Mouse (Mus musculus): ENCODE measurements at regions not wholly inside any gene's neighbourhood (a gene's known extent, or its start where the extent isn't known, plus 50 kb on each side); places are given as distances from the start of the nearest gene placed in this dataset.

DNA sequence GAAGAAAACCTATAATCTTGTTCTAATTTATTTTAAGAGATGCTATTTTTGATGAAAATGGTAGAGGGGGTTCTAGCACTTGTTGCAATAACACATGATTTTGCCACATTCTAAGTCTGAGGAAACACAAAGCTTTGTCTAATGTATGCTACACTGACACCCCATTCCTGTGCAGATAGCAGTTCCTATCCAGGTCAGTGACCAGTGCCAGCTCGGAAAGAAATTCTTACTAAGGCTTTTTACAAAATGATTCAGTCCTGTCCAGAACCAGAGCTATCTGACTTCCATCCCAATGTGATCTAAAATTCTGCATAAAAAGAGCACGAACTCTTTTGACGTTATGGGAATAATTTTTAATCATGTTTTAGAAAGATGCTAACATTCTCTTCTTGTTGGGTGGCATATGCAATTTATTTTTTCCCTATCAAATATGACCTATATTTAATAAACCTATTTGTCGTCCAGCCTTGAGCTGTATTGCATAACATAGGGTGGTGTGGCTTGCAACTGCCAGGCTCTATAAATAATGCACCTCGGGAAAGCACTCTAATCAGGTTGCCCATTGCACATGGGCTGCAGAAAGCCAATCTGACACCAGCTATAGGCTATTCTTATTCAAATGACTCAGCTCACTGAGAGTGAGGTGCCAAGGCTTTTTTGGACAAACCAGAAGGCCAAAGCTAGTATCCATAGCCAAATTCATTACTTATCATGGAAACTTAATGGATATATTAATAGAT lies 385.7 kb upstream of the Cwc22 start:
- Histone ChIP-seq H3K27me3 (ENCODE audit: control insufficient read depth, insufficient read depth, low read length) (no peaks in the 10 kb centered on the region), H3K4me3 (replicated peaks; ENCODE audit: low read length) (no peak overlapping the region), H3K36me3 (replicated peaks; ENCODE audit: control insufficient read depth, insufficient read depth) (no peaks in the 10 kb centered on the region), H3K9me3 (ENCODE audit: control insufficient read depth, low read length) (peaks cover 10% of the 10 kb centered on the region; the same call in 1 of the 2 replicates), H3K9ac (no peak overlapping the region), H3K27ac (no peak overlapping the region), H3K4me2 (replicated peaks) (no peak overlapping the region), H3K4me1 (replicated peaks; ENCODE audit: control insufficient read depth, insufficient read depth, low read length) (no peaks in the 10 kb centered on the region)
- WGBS: 71% methylated on average over 5 of the region's 5 CpGs
- DNase-seq (ENCODE audit: low spot score) (no peak), ATAC-seq (ENCODE audit: low FRiP score) (no peak)

DNA sequence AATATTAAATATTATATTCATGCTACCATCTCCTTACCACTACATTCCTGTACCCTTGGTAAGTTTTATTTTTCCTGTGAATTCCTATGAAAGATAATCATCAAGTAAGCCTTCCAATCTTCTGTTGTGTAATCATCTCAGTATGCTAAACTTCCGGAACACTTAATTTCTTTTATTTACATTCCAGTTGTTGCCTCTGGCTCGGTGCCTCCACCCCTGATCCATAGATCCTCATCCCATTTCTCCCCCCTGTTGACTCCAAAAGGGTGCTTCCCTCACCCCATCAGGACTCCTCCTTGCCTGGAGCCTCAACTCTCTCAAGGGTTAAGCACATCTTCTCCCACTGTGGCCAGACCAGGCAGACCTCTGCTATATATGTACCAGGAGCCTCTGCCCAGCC lies 379.9 kb upstream of the Cwc22 start:
- H3K4me2 ChIP-seq (replicated peaks): no peak overlapping the region
- no peaks in the 10 kb centered on the region for H3K4me1 ChIP-seq (replicated peaks; ENCODE audit: control insufficient read depth, insufficient read depth, low read length)
- H3K27me3 ChIP-seq (ENCODE audit: control insufficient read depth, insufficient read depth, low read length): no peaks in the 10 kb centered on the region
- no peak overlapping the region for H3K27ac ChIP-seq
- 88% methylated on average over 2 of the region's 2 CpGs for WGBS
- no peak for ATAC-seq (ENCODE audit: low FRiP score)
- H3K9me3 ChIP-seq (ENCODE audit: control insufficient read depth, low read length): peaks cover 10% of the 10 kb centered on the region; the same call in 1 of the 2 replicates
- DNase-seq (ENCODE audit: low spot score): no peak
- H3K4me3 ChIP-seq (replicated peaks; ENCODE audit: low read length): no peak overlapping the region
- H3K9ac ChIP-seq: no peak overlapping the region
- no peaks in the 10 kb centered on the region for H3K36me3 ChIP-seq (replicated peaks; ENCODE audit: control insufficient read depth, insufficient read depth)

DNA sequence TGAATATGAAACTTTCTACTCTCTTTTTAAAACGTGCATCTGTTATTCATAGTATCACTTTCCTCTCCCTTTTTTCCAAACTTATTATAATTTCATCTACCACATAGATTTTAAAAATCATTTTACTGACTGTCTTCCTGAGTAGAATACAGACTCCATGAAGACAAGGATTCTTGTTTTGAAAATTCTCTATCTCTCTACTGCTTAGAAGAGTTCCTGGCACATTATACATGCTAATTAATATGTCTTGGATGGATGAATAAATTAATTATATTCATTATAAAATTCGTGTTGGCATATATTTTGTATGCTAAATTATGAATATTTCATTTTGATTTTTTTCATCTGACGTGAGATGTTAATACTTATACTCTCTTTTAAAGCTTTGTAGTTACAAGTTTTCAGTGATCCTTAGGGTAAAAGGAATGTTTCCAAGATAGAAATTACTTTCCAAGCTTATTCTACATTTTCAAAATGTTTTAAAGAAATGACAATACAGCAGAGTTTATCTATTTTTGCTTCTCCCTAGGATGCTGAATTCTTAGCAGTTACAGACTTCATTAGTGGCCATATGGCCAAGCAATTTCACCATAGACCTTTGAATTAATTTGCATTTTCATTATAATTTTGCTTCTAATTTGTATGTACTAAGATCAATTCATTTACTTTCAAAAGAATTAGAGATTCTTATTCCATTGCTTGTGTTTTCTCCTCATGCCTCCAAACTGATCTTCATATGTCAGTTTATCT lies 376.2 kb upstream of the Cwc22 start:
- no peak for ATAC-seq (ENCODE audit: low FRiP score)
- H3K4me1 ChIP-seq (replicated peaks; ENCODE audit: control insufficient read depth, insufficient read depth, low read length): no peaks in the 10 kb centered on the region
- no peak overlapping the region for H3K4me2 ChIP-seq (replicated peaks)
- no peaks in the 10 kb centered on the region for H3K27me3 ChIP-seq (ENCODE audit: control insufficient read depth, insufficient read depth, low read length)
- H3K36me3 ChIP-seq (replicated peaks; ENCODE audit: control insufficient read depth, insufficient read depth): no peaks in the 10 kb centered on the region
- H3K4me3 ChIP-seq (replicated peaks; ENCODE audit: low read length): no peak overlapping the region
- DNase-seq (ENCODE audit: low spot score): no peak
- no peak overlapping the region for H3K27ac ChIP-seq
- WGBS: 63% methylated on average over 3 of the region's 3 CpGs
- no peak overlapping the region for H3K9ac ChIP-seq
- peaks cover 5% of the 10 kb centered on the region; the same call in 1 of the 2 replicates for H3K9me3 ChIP-seq (ENCODE audit: control insufficient read depth, low read length)

DNA sequence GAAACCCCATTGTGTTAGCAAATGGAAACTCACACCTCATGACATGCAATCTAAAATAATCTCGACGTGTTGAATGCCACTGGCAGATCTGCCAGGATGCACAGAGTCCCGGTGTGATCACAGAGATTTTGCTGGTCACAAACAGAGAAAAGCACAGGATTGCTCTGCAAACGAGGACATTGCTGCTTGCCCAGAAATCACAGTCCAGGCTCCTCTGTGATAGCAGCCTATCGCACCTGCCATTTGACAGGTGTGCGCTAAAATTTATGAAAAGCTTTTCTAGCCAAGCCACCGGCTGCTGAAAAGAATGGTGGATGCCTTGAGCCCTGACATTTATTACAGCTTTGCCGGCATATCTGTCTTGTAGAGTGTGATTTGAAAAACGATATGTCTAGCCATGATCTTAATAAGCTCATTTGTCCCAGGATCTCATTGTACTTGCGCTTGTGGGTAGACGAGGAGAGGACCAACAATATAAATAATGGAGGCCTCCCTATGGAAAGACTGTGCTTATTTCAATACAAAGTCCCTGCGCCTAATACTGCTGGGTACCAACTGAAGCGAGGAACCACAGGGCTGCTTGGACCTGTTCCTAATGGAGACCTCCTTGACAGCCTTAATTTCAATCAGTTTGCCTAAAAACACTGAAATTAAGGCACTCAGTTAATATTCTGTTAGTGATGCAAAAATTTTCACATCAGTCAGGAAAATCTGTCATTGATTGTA lies 365.8 kb upstream of the Cwc22 start:
- DNase-seq (ENCODE audit: low spot score) (no peak), ATAC-seq (ENCODE audit: low FRiP score) (no peak; the same call in 1 of the 2 replicates)
- Histone ChIP-seq H3K4me3 (replicated peaks; ENCODE audit: low read length) (no peak overlapping the region), H3K4me2 (replicated peaks) (no peak overlapping the region), H3K27me3 (ENCODE audit: control insufficient read depth, insufficient read depth, low read length) (no peaks in the 10 kb centered on the region), H3K36me3 (replicated peaks; ENCODE audit: control insufficient read depth, insufficient read depth) (no peaks in the 10 kb centered on the region), H3K27ac (no peak overlapping the region), H3K9me3 (ENCODE audit: control insufficient read depth, low read length) (no peaks in the 10 kb centered on the region), H3K4me1 (replicated peaks; ENCODE audit: control insufficient read depth, insufficient read depth, low read length) (peaks cover 7% of the 10 kb centered on the region), H3K9ac (no peak overlapping the region)
- 60% methylated on average over 13 of the region's 13 CpGs for WGBS

DNA sequence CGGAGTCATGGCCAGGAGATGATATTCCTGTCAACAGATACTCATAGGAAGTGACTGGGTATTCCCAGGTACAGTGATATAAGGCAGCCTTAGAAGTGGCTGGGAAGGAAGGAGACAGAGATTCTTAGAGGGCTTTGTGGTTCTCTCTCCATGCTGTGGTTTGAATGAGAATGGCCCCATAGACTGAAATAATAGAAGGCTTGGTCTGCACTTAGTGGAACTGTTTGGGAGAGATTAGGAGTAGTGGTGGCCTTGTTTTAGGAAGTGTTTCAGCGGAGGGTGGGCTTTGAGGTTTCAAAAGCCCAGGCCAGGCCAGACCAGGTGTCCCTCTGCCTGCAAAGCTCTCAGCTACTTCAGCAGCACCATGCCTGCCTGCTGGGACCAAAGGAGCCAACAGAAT lies 363.2 kb upstream of the Cwc22 start:
- H3K4me3 ChIP-seq (replicated peaks; ENCODE audit: low read length): no peak overlapping the region
- no peaks in the 10 kb centered on the region for H3K36me3 ChIP-seq (replicated peaks; ENCODE audit: control insufficient read depth, insufficient read depth)
- WGBS: 74% methylated on average over 2 of the region's 2 CpGs
- ATAC-seq (ENCODE audit: low FRiP score) (no peak), DNase-seq (ENCODE audit: low spot score) (no peak)
- no peak overlapping the region for H3K9ac ChIP-seq
- H3K4me1 ChIP-seq (replicated peaks; ENCODE audit: control insufficient read depth, insufficient read depth, low read length): peaks cover 7% of the 10 kb centered on the region
- no peaks in the 10 kb centered on the region for H3K27me3 ChIP-seq (ENCODE audit: control insufficient read depth, insufficient read depth, low read length)
- no peaks in the 10 kb centered on the region for H3K9me3 ChIP-seq (ENCODE audit: control insufficient read depth, low read length)
- no peak overlapping the region for H3K4me2 ChIP-seq (replicated peaks)
- H3K27ac ChIP-seq: no peak overlapping the region

DNA sequence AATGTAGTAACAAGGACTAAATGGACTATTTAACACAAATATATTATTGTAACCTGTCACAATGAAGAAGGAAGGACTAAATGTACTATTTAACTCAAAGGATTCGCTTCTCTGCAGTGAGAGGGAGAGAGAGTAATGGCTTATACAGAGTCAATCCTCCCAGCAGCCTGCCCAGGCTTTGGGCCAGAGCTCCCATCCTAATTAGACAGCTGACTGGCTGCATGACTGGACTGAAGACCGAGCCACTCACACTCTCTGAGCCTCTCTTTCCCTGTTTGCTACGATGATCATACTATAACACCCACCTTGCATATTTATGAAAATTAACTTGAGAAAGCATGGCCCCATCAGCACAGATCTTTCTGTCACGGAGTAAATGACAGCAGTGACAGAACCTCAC lies 360.7 kb upstream of the Cwc22 start:
- H3K4me1 ChIP-seq (replicated peaks; ENCODE audit: control insufficient read depth, insufficient read depth, low read length): peaks cover 3% of the 10 kb centered on the region
- DNase-seq (ENCODE audit: low spot score) (no peak), ATAC-seq (ENCODE audit: low FRiP score) (peak; percentile 53; the same call in 1 of the 2 replicates)
- no peak overlapping the region for H3K27ac ChIP-seq
- no peak overlapping the region for H3K4me3 ChIP-seq (replicated peaks; ENCODE audit: low read length)
- no peaks in the 10 kb centered on the region for H3K36me3 ChIP-seq (replicated peaks; ENCODE audit: control insufficient read depth, insufficient read depth)
- no peak overlapping the region for H3K4me2 ChIP-seq (replicated peaks)
- H3K9ac ChIP-seq: no peak overlapping the region
- 61% methylated on average over 4 of the region's 4 CpGs for WGBS
- H3K9me3 ChIP-seq (ENCODE audit: control insufficient read depth, low read length): no peaks in the 10 kb centered on the region
- H3K27me3 ChIP-seq (ENCODE audit: control insufficient read depth, insufficient read depth, low read length): no peaks in the 10 kb centered on the region

DNA sequence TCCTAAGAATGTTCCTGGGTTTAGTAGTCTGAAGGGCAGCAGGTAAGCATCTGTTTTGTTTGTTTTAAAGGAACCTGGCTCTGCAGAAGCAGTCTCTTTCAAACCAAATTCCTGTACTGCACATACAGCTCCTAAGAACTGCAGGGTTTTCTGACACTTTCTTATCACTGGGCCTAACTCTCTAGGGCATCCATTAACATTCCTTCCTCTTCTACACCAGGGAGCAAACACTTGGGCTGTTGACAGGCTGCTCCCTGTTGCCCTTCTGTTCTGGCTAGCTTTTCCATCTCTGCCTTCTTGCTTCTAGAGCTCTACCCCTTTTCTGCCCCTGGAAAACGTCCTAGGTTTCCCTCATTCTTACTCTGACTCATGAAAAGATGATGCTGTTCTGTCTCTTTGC lies 345.5 kb upstream of the Cwc22 start:
- Histone ChIP-seq H3K4me3 (replicated peaks; ENCODE audit: low read length) (no peak overlapping the region), H3K9me3 (ENCODE audit: control insufficient read depth, low read length) (no peaks in the 10 kb centered on the region), H3K27ac (no peak overlapping the region), H3K36me3 (replicated peaks; ENCODE audit: control insufficient read depth, insufficient read depth) (no peaks in the 10 kb centered on the region), H3K9ac (no peak overlapping the region), H3K4me2 (replicated peaks) (no peak overlapping the region), H3K4me1 (replicated peaks; ENCODE audit: control insufficient read depth, insufficient read depth, low read length) (no peaks in the 10 kb centered on the region), H3K27me3 (ENCODE audit: control insufficient read depth, insufficient read depth, low read length) (no peaks in the 10 kb centered on the region)
- DNase-seq (ENCODE audit: low spot score) (no peak), ATAC-seq (ENCODE audit: low FRiP score) (no peak)
- WGBS: 34% methylated on average over 1 of the region's 1 CpGs

DNA sequence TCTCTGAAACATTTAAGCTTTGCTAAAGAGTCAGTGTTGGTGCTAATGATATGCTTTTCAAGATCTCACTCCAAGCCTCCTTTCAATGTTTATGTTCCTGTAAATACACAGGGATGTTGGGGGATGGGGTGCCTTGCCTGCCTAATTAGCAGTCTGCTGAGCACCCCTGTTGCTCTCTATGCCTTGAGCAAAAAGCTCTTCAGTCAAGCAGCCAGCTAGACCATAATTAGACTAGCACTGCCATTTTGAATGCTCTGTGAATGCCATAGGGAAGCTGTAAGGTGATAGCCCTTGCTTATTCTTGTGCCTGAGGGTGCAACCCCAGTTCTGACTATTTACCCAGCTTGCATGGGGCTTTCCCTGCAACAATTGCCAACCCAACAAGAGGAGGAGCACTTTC lies 338.6 kb upstream of the Cwc22 start:
- no peaks in the 10 kb centered on the region for H3K9me3 ChIP-seq (ENCODE audit: control insufficient read depth, low read length)
- H3K27ac ChIP-seq: no peak overlapping the region
- no peaks in the 10 kb centered on the region for H3K36me3 ChIP-seq (replicated peaks; ENCODE audit: control insufficient read depth, insufficient read depth)
- no peaks in the 10 kb centered on the region for H3K27me3 ChIP-seq (ENCODE audit: control insufficient read depth, insufficient read depth, low read length)
- H3K4me3 ChIP-seq (replicated peaks; ENCODE audit: low read length): no peak overlapping the region
- H3K4me2 ChIP-seq (replicated peaks): no peak overlapping the region
- H3K4me1 ChIP-seq (replicated peaks; ENCODE audit: control insufficient read depth, insufficient read depth, low read length): peaks cover 8% of the 10 kb centered on the region; the same call in 1 of the 2 replicates
- DNase-seq (ENCODE audit: low spot score): no peak
- peak; percentile 71 for ATAC-seq (ENCODE audit: low FRiP score)
- H3K9ac ChIP-seq: no peak overlapping the region

DNA sequence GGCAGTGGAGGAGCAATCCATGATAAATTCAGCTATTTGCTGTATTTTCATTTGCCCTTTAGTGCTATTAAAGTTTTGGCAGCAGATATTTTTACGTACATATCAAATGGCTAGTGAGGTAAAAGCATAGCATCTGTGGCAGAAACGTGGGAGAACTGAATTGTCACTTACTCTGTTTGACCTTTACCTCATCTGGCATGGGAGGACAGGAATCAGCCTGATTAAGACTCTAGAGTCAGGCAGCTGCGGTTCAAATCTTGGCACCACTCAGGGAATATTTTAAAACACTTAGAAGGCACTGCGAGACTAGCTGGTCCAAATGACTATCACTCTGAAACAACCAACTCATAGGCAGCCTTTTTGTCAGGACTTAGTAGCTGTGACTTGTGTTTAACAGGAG lies 337.4 kb upstream of the Cwc22 start:
- no peak for DNase-seq (ENCODE audit: low spot score)
- Histone ChIP-seq H3K9ac (no peak overlapping the region), H3K4me3 (replicated peaks; ENCODE audit: low read length) (no peak overlapping the region), H3K27ac (no peak overlapping the region), H3K9me3 (ENCODE audit: control insufficient read depth, low read length) (no peaks in the 10 kb centered on the region), H3K36me3 (replicated peaks; ENCODE audit: control insufficient read depth, insufficient read depth) (no peaks in the 10 kb centered on the region), H3K4me2 (replicated peaks) (no peak overlapping the region), H3K4me1 (replicated peaks; ENCODE audit: control insufficient read depth, insufficient read depth, low read length) (peaks cover 10% of the 10 kb centered on the region; the same call in 1 of the 2 replicates), H3K27me3 (ENCODE audit: control insufficient read depth, insufficient read depth, low read length) (no peaks in the 10 kb centered on the region)
- WGBS: 72% methylated on average over 4 of the region's 4 CpGs
- ATAC-seq (ENCODE audit: low FRiP score): no peak

Data from hindbrain, embryonic 14.5 days (tissue).